Mouse (Mus musculus) frontal cortex, postnatal 25 days (tissue): ENCODE results near the gene Klhl25.
"Not testable (repeated sequence)": the region's sequence is repeated elsewhere in the genome, so short reads cannot be mapped to it uniquely, and the experiment has no call there.

Experiments used
- DNase-seq, 2 experiments: peaks; one replicate each; pipeline ENCODE4 v3.0.0; 2022; ENCODE audit warnings: low spot score in 2 of 2

Klhl25 gene

GRCm38 (mm10) chr7:75848115-75848775 lies at the start of gene Klhl25:
Klhl25 (plus strand) TSS chr7:75848310.
- DNase-seq = peak; percentile 91 to 94

- no peak for DNase-seq
Measured at GRCm38 (mm10) chr7:75800530-75800929, 47.6 kb upstream of the Klhl25 start.

GRCm38 (mm10) chr7:75801022-75801421 lies 47.1 kb upstream of the Klhl25 start:
- no peak for DNase-seq

GRCm38 (mm10) chr7:75801621-75802358 lies 46.3 kb upstream of the Klhl25 start:
- no peak for DNase-seq

GRCm38 (mm10) chr7:75802887-75803286 lies 45.2 kb upstream of the Klhl25 start:
- no peak for DNase-seq

GRCm38 (mm10) chr7:75806161-75806560 lies 41.9 kb upstream of the Klhl25 start:
- DNase-seq = no peak

- DNase-seq = no peak
Measured at GRCm38 (mm10) chr7:75806711-75807110, 41.4 kb upstream of the Klhl25 start.

GRCm38 (mm10) chr7:75807460-75808304 lies 40.4 kb upstream of the Klhl25 start:
- DNase-seq = no peak

- no peak for DNase-seq
Measured at GRCm38 (mm10) chr7:75820687-75821086, 27.4 kb upstream of the Klhl25 start.

- DNase-seq = no peak
Measured at GRCm38 (mm10) chr7:75822087-75822668, 25.9 kb upstream of the Klhl25 start.

GRCm38 (mm10) chr7:75823071-75823470 lies 25.0 kb upstream of the Klhl25 start:
- no peak for DNase-seq

- no peak for DNase-seq
Measured at GRCm38 (mm10) chr7:75826360-75827103, 21.6 kb upstream of the Klhl25 start.

GRCm38 (mm10) chr7:75827357-75827756 lies 20.8 kb upstream of the Klhl25 start:
- no peak for DNase-seq

GRCm38 (mm10) chr7:75827850-75828249 lies 20.3 kb upstream of the Klhl25 start:
- DNase-seq = peak; percentile 55 to 61

- DNase-seq = no peak
Measured at GRCm38 (mm10) chr7:75828536-75828935, 19.6 kb upstream of the Klhl25 start.

- no peak for DNase-seq
Measured at GRCm38 (mm10) chr7:75830251-75831060, 17.7 kb upstream of the Klhl25 start.

GRCm38 (mm10) chr7:75833960-75834359 lies 14.2 kb upstream of the Klhl25 start:
- DNase-seq = not testable (repeated sequence)

- DNase-seq = not testable (repeated sequence)
Measured at GRCm38 (mm10) chr7:75834932-75835631, 13.0 kb upstream of the Klhl25 start.

- no peak for DNase-seq
Measured at GRCm38 (mm10) chr7:75840071-75840470, 8.0 kb upstream of the Klhl25 start.

GRCm38 (mm10) chr7:75842306-75842705 lies 5.8 kb upstream of the Klhl25 start:
- no peak for DNase-seq
